Mouse (Mus musculus) hindlimb bud, embryonic 11.5 days (tissue): ENCODE results near the gene Med27.

Source experiments
- DNase-seq: peaks from one replicate; pipeline ENCODE4 v3.0.0-alpha.2; 2012; ENCODE audit warnings: low read depth, low spot score; ENCODE audit errors: extremely low spot score

The Med27 gene

GRCm38 (mm10) chr2:29391996-29392395 is 45.4 kb downstream of the Med27 start:
- DNase-seq, result no peak

- DNase-seq, result no peak
Measured at GRCm38 (mm10) chr2:29400234-29400633, 53.6 kb downstream of the Med27 start.

- DNase-seq, result no peak
Measured at GRCm38 (mm10) chr2:29400812-29401211, 54.2 kb downstream of the Med27 start.

- no peak for DNase-seq
Measured at GRCm38 (mm10) chr2:29401868-29402267, 55.2 kb downstream of the Med27 start.

- no peak for DNase-seq
Measured at GRCm38 (mm10) chr2:29402550-29403076, 56.0 kb downstream of the Med27 start.

GRCm38 (mm10) chr2:29403799-29404530 is 57.3 kb downstream of the Med27 start:
- no peak for DNase-seq

- no peak for DNase-seq
Measured at GRCm38 (mm10) chr2:29404931-29405330, 58.3 kb downstream of the Med27 start.

GRCm38 (mm10) chr2:29405848-29406247 is 59.2 kb downstream of the Med27 start:
- no peak for DNase-seq

- no peak for DNase-seq
Measured at GRCm38 (mm10) chr2:29407350-29407749, 60.7 kb downstream of the Med27 start.

GRCm38 (mm10) chr2:29407764-29408163 is 61.1 kb downstream of the Med27 start:
- DNase-seq, result no peak

- no peak for DNase-seq
Measured at GRCm38 (mm10) chr2:29410884-29411283, 64.3 kb downstream of the Med27 start.

- no peak for DNase-seq
Measured at GRCm38 (mm10) chr2:29412458-29412857, 65.8 kb downstream of the Med27 start.

- no peak for DNase-seq
Measured at GRCm38 (mm10) chr2:29413259-29413993, 66.8 kb downstream of the Med27 start.

GRCm38 (mm10) chr2:29414852-29415473 is 68.3 kb downstream of the Med27 start:
- no peak for DNase-seq

GRCm38 (mm10) chr2:29418498-29418897 is 71.9 kb downstream of the Med27 start:
- DNase-seq, result no peak

- DNase-seq, result no peak
Measured at GRCm38 (mm10) chr2:29419434-29419833, 72.8 kb downstream of the Med27 start.

GRCm38 (mm10) chr2:29419946-29420345 is 73.3 kb downstream of the Med27 start:
- DNase-seq, result no peak

- DNase-seq, result no peak
Measured at GRCm38 (mm10) chr2:29422126-29422840, 75.7 kb downstream of the Med27 start.

- DNase-seq, result no peak
Measured at GRCm38 (mm10) chr2:29423059-29423458, 76.4 kb downstream of the Med27 start.

- no peak for DNase-seq
Measured at GRCm38 (mm10) chr2:29425386-29425785, 78.8 kb downstream of the Med27 start.

GRCm38 (mm10) chr2:29426684-29427083 is 80.1 kb downstream of the Med27 start:
- DNase-seq, result no peak
